Mouse (Mus musculus): ENCODE results near the gene Hoxd3. TPM values are rescaled to one million over a fixed set of nuclear protein-coding genes. Genes with fewer than 3 reads are reported as not detected.
A peak's percentile ranks its signal among the peaks of the same experiment; 100 is the strongest.

Hoxd3 gene
- polyA plus RNA-seq, 1 experiment = 0.54 TPM

- no peaks in the 10 kb centered on the region for H3K36me3 ChIP-seq (ENCODE audit: control insufficient read depth, insufficient read depth, low read length)
- TF ChIP-seq CTCF (IDR thresholded peaks at IDR 0.05; ENCODE audit: borderline replicate concordance, control insufficient read depth, extremely low read depth, insufficient read depth, low read length, poor library complexity) = no peak
- TF ChIP-seq POLR2A (IDR thresholded peaks at IDR 0.05; ENCODE audit: control insufficient read depth, extremely low read depth, insufficient read depth, low read length, poor library complexity) = no peak
- peaks cover 24% of the 10 kb centered on the region for H3K27me3 ChIP-seq (ENCODE audit: control insufficient read depth, insufficient read depth, low read length)
- 21% methylated on average over 17 of the region's 17 CpGs for WGBS
- no peak overlapping the region for H3K4me3 ChIP-seq (ENCODE audit: control insufficient read depth, insufficient read depth, low read length)
- no peak overlapping the region for H3K27ac ChIP-seq (ENCODE audit: control insufficient read depth, insufficient read depth, low read length)
- H3K4me1 ChIP-seq (replicated peaks; ENCODE audit: control insufficient read depth, insufficient read depth, low read length) = peaks cover 11% of the 10 kb centered on the region
- peak; percentile 62 for DNase-seq
Observed at GRCm38 (mm10) chr2:74701949-74702819, 9.5 kb upstream of the Hoxd3 start.

GRCm38 (mm10) chr2:74702820-74703219 lies 8.9 kb upstream of the Hoxd3 start:
- H3K27me3 ChIP-seq (ENCODE audit: control insufficient read depth, insufficient read depth, low read length) = peaks cover 27% of the 10 kb centered on the region
- H3K27ac ChIP-seq (ENCODE audit: control insufficient read depth, insufficient read depth, low read length) = no peak overlapping the region
- peaks cover 11% of the 10 kb centered on the region for H3K4me1 ChIP-seq (replicated peaks; ENCODE audit: control insufficient read depth, insufficient read depth, low read length)
- H3K4me3 ChIP-seq (ENCODE audit: control insufficient read depth, insufficient read depth, low read length) = no peak overlapping the region
- 53% methylated on average over 6 of the region's 6 CpGs for WGBS
- no peak for TF ChIP-seq POLR2A (IDR thresholded peaks at IDR 0.05; ENCODE audit: control insufficient read depth, extremely low read depth, insufficient read depth, low read length, poor library complexity)
- DNase-seq = no peak
- no peaks in the 10 kb centered on the region for H3K36me3 ChIP-seq (ENCODE audit: control insufficient read depth, insufficient read depth, low read length)

DNA sequence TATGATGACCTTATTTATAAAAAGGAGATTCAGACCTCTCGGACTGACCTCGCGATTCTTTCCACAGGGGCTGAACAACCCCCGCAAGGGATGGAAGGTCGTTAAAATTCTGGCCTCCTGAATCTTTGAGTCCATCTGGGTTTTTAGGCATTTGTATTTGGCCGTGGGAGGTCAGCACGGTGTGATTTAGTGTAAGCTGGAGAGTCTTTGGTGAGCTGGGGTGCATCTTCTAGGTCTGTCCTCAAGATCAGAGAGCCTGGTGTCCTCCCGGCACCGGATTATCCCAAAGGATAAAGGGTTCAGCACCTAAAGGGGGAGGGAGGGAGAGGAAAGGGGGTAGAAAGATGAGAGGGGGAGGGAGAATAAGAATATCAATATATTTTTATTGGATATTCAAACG lies 8.4 kb upstream of the Hoxd3 start:
- Histone ChIP-seq H3K27ac (ENCODE audit: control insufficient read depth, insufficient read depth, low read length) (no peak overlapping the region), H3K36me3 (ENCODE audit: control insufficient read depth, insufficient read depth, low read length) (no peaks in the 10 kb centered on the region), H3K4me3 (ENCODE audit: control insufficient read depth, insufficient read depth, low read length) (no peak overlapping the region), H3K27me3 (ENCODE audit: control insufficient read depth, insufficient read depth, low read length) (peaks cover 22% of the 10 kb centered on the region), H3K4me1 (replicated peaks; ENCODE audit: control insufficient read depth, insufficient read depth, low read length) (peaks cover 11% of the 10 kb centered on the region)
- no peak for DNase-seq
- WGBS = 34% methylated on average over 10 of the region's 10 CpGs
- TF ChIP-seq CTCF (IDR thresholded peaks at IDR 0.05; ENCODE audit: borderline replicate concordance, control insufficient read depth, extremely low read depth, insufficient read depth, low read length, poor library complexity) = no peak
- no peak for TF ChIP-seq POLR2A (IDR thresholded peaks at IDR 0.05; ENCODE audit: control insufficient read depth, extremely low read depth, insufficient read depth, low read length, poor library complexity)

DNA sequence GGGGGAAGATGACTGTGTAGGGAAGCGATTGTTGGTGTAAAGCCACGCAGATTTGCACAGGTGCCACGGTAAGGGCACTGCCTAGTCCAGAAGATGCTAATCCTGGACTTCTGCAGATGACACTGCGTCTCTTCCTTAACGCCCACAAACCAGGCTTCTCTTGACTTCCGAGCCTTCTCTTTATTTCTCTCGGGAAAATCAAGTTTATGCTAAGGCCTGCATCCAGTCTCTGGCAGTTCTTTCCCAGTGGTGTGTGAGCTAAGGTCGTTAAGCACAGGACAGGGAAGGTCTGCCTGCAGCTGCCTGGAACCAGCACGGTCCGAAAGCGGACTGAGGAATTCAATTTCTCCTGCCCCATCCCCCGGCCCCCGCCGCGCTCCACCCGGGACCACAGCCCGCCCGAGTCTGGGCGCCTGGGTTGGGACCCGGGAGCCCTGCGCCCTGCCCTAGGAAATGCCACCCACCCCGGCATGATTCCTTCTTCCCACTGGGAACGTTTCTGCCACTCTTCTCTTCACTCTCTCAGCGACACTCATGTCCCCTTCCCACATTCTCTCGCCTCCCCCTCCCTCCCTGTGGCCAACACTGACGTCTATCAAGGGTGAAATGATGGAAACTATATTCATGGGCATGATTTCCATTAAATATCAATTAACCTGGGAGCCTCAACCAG lies 7.9 kb upstream of the Hoxd3 start:
- H3K4me1 ChIP-seq (replicated peaks; ENCODE audit: control insufficient read depth, insufficient read depth, low read length) = peaks cover 11% of the 10 kb centered on the region
- H3K36me3 ChIP-seq (ENCODE audit: control insufficient read depth, insufficient read depth, low read length) = no peaks in the 10 kb centered on the region
- H3K4me3 ChIP-seq (ENCODE audit: control insufficient read depth, insufficient read depth, low read length) = no peak overlapping the region
- no peak overlapping the region for H3K27ac ChIP-seq (ENCODE audit: control insufficient read depth, insufficient read depth, low read length)
- peaks cover 26% of the 10 kb centered on the region for H3K27me3 ChIP-seq (ENCODE audit: control insufficient read depth, insufficient read depth, low read length)
- TF ChIP-seq CTCF (IDR thresholded peaks at IDR 0.05; ENCODE audit: borderline replicate concordance, control insufficient read depth, extremely low read depth, insufficient read depth, low read length, poor library complexity) = no peak
- TF ChIP-seq POLR2A (IDR thresholded peaks at IDR 0.05; ENCODE audit: control insufficient read depth, extremely low read depth, insufficient read depth, low read length, poor library complexity) = no peak
- WGBS = 17% methylated on average over 26 of the region's 26 CpGs
- no peak for DNase-seq

DNA sequence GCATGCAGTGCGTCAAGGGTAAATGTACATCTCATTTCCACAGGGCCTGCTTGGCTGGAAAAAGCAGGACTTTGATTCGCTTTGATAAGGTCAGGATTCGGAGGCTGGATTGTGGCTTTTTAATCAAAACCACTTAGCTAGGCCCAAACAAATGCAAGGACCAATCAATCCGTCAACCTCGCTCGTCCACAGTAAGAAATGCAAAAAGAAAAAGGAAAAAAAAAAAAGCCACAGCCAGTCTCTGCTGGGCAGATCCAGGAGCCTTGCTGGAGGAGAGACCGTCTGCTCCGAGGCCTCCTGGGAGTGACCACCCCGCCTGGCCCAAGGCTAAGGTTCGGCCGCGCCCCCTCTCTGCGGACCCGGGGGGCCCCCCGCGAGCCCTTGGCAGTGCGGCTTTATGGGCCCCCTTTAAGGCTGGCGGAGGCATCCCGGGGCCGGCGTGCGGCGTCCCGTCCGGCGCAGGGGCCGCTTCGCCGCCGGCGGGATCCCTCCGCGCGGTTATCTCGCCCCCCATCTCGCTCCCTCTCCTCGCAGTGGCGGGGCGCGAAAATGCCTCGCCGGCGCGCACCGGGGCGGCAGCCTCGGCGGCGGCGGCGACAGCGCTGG lies 7.2 kb upstream of the Hoxd3 start, which contains the start of gene Hoxd8:
TSS of gene Hoxd8 (plus strand) at position 223 of the 606 bp plus-strand sequence.
- Histone ChIP-seq H3K27ac (ENCODE audit: control insufficient read depth, insufficient read depth, low read length) (no peak within 1 kb of the TSS), H3K36me3 (ENCODE audit: control insufficient read depth, insufficient read depth, low read length) (no peaks in the 10 kb centered on the region), H3K4me3 (ENCODE audit: control insufficient read depth, insufficient read depth, low read length) (peak within 1 kb of the TSS; percentile 29; the same call in 1 of the 2 replicates), H3K27me3 (ENCODE audit: control insufficient read depth, insufficient read depth, low read length) (peaks cover 25% of the 10 kb centered on the region), H3K4me1 (replicated peaks; ENCODE audit: control insufficient read depth, insufficient read depth, low read length) (peaks cover 11% of the 10 kb centered on the region)
- TF ChIP-seq CTCF (IDR thresholded peaks at IDR 0.05; ENCODE audit: borderline replicate concordance, control insufficient read depth, extremely low read depth, insufficient read depth, low read length, poor library complexity) = no peak
- TF ChIP-seq POLR2A (IDR thresholded peaks at IDR 0.05; ENCODE audit: control insufficient read depth, extremely low read depth, insufficient read depth, low read length, poor library complexity) = no peak
- 5% methylated on average over 52 of the region's 52 CpGs for WGBS
- DNase-seq = no peak

DNA sequence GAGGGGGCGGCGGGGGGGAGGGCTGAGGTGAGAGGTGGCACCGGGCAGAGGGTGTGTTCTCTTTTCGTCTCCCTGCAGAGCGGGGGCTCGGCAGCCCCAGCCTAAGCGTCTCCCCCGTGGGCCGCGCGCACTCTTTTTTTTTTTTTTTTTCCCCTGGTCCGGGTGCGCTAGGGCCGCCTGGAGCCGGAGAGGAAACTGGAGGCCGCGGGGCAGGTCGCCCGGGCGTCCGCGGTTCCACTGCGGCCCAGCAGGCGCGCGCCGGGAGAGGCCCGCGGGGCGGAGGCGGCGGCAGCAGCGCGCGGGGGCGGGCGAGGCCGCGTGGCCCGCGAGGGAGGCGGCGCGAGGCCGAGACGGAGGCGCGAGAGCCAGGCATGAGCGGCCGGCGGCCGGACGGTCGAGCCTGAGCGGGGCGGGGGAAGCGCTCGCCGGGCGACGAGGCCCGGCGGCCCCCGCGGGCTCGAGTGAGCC lies 6.7 kb upstream of the Hoxd3 start:
- Histone ChIP-seq H3K27me3 (ENCODE audit: control insufficient read depth, insufficient read depth, low read length) (peaks cover 22% of the 10 kb centered on the region), H3K4me3 (ENCODE audit: control insufficient read depth, insufficient read depth, low read length) (peak overlapping the region; percentile 29; the same call in 1 of the 2 replicates), H3K4me1 (replicated peaks; ENCODE audit: control insufficient read depth, insufficient read depth, low read length) (peaks cover 11% of the 10 kb centered on the region), H3K36me3 (ENCODE audit: control insufficient read depth, insufficient read depth, low read length) (no peaks in the 10 kb centered on the region), H3K27ac (ENCODE audit: control insufficient read depth, insufficient read depth, low read length) (no peak overlapping the region)
- no peak for DNase-seq
- TF ChIP-seq POLR2A (IDR thresholded peaks at IDR 0.05; ENCODE audit: control insufficient read depth, extremely low read depth, insufficient read depth, low read length, poor library complexity) = no peak
- no peak for TF ChIP-seq CTCF (IDR thresholded peaks at IDR 0.05; ENCODE audit: borderline replicate concordance, control insufficient read depth, extremely low read depth, insufficient read depth, low read length, poor library complexity)
- 6% methylated on average over 62 of the region's 66 CpGs for WGBS
